Mouse (Mus musculus) forebrain, embryonic 10.5 days (tissue): ENCODE data around the gene Fbxo33. TPM values are rescaled to one million over a fixed set of nuclear protein-coding genes. Genes with fewer than 3 reads are reported as not detected.
A peak's percentile ranks its signal among the peaks of the same experiment; 100 is the strongest.

ENCODE experiments used
- DNase-seq: peaks from one replicate; pipeline ENCODE4 v3.0.0-alpha.2; 2017; ENCODE audit warnings: low spot score; ENCODE audit errors: extremely low spot score
- H3K27ac ChIP-seq: fragments of 300-500 bp; sonication (generic); 2 replicates; pipeline ENCODE4 v1.5.1; 2016; ENCODE audit warnings: mild to moderate bottlenecking
- H3K27me3 ChIP-seq: fragments of 300-500 bp; sonication (generic); 2 replicates; pipeline ENCODE4 v1.6.1; 2016; ENCODE audit warnings: mild to moderate bottlenecking; ENCODE audit not compliant: poor library complexity, severe bottlenecking
- H3K36me3 ChIP-seq: fragments of 300-500 bp; sonication (generic); replicated peaks from 2 replicates; pipeline ENCODE4 v1.6.1; 2016; ENCODE audit warnings: mild to moderate bottlenecking, moderate library complexity
- H3K4me1 ChIP-seq: fragments of 300-500 bp; sonication (generic); 2 replicates; pipeline ENCODE4 v1.6.1; 2016
- H3K4me3 ChIP-seq: fragments of 300-500 bp; sonication (generic); 2 replicates; pipeline ENCODE4 v1.5.1; 2016; ENCODE audit warnings: mild to moderate bottlenecking, moderate library complexity
- H3K9me3 ChIP-seq: fragments of 300-500 bp; sonication (generic); 2 replicates; pipeline ENCODE4 v1.6.1; 2016; ENCODE audit warnings: mild to moderate bottlenecking, moderate library complexity
- WGBS: fragments of 180-500 bp; shearing (Covaris S2); methylation state at CpG from one replicate; pipeline ENCODE4 v1.1.7; 2016; 5-methylcytosine and 5-hydroxymethylcytosine counted together
- polyA plus RNA-seq: library from polyadenylated mRNA; unstranded; fragments of >200 nt; fragmentation: Nextera tagmentation; extraction: Ambion mirVana; gene quantifications from 2 replicates; pipeline ENCODE4 v1.2.1, GENCODE M21; 2016

Gene Fbxo33
- polyA plus RNA-seq, 1 experiment from 2014 or later = 5.0 TPM

DNA sequence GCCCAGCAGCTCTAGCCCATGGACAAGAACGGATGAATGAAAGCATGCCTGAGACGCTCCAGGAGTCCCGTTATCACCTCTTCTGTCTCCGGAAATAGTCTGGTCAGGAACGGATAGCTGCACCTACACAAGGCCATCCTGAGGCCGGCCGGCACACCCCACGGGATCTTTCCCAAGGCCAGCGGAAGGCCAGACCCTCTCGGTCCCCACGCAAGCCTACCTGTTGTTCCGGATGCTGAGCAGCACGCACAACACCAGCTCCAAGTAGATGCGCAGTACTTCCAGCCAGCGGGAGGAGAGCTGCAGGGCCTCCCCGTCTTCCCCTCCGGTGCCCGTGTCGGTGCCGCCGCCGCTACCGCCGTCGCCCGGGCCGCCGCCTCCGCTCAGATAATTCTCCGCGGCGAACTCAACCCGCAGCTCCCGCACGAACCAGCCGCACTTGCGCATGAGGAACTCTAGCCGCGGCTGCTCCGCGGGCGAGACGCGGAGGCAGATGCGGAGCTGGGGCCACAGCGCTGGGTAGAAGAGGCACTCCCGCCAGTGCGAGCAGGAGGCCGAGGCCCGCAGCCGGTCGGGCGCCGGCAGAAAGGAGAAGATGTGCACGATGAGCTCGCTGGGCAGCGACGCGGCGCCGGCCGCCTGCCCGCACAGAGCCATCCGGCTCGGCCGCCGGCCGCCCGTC lies 744 bp downstream of the Fbxo33 start:
- 2% methylated on average over 69 of the region's 69 CpGs for WGBS
- Histone ChIP-seq H3K27me3 (no peaks in the 10 kb centered on the region), H3K4me1 (peaks cover 14% of the 10 kb centered on the region), H3K36me3 (no peaks in the 10 kb centered on the region), H3K27ac (peak overlapping the region; percentile 96), H3K9me3 (no peaks in the 10 kb centered on the region), H3K4me3 (peak overlapping the region; percentile 84)
- DNase-seq = no peak

DNA sequence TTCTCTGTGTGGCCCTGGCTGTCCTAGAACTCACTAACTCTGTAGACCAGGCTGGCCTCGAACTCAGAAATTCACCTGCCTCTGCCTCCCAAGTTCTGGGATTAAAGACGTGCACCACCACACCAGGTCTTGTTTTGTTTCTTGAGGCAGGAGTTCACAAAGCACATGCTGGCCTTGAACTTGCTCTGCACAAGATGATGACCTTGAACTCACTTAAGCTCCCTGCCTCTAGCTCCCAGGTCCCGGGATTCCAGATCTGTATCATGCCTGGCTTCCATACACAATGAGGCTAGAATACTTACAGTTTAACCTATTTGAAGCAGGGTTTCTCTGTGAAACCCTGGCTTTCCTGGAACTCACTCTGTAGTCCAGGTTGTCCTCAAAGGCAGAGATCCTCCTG lies 2.2 kb downstream of the Fbxo33 start:
- peaks cover 14% of the 10 kb centered on the region for H3K4me1 ChIP-seq
- no peaks in the 10 kb centered on the region; the same call in 1 of the 2 replicates for H3K9me3 ChIP-seq
- no peak for DNase-seq
- H3K4me3 ChIP-seq = peak overlapping the region; percentile 84; the same call in 1 of the 2 replicates
- H3K27ac ChIP-seq = no peak overlapping the region
- 84% methylated on average over 3 of the region's 3 CpGs for WGBS
- no peaks in the 10 kb centered on the region for H3K27me3 ChIP-seq
- H3K36me3 ChIP-seq = peaks cover 8% of the 10 kb centered on the region

DNA sequence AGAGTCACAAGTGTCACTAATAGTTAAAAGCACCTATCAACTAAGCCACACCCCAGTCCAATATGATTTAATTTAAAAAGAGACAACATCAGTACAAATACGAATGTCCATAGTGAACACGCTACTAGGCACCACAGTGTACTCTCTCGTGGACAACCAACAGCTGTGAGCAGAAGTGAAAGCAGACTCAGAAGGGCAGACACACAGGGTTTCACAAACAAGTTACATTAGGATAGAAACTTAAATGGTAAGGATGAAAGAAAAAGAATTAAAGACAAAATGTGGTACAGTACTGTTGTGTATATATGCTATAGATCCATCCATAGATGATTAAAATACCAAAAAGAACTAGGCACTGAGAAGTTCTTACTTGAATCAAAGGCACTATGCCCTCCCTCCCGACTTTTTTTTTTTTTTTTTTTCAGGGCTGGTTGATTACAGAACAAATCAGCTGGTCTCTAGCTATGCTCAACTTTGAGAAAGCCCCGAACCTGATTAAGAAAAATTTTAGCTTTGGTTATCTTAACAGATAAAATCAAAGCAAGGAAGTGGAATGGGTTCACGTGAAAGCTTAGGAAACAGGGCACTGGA lies 2.8 kb downstream of the Fbxo33 start:
- Histone ChIP-seq H3K9me3 (peaks cover under 1% of the 10 kb centered on the region; the same call in 1 of the 2 replicates), H3K4me1 (peaks cover 14% of the 10 kb centered on the region), H3K36me3 (peaks cover 14% of the 10 kb centered on the region), H3K27ac (no peak overlapping the region), H3K4me3 (no peak overlapping the region), H3K27me3 (no peaks in the 10 kb centered on the region)
- WGBS = 88% methylated on average over 6 of the region's 6 CpGs
- DNase-seq = no peak

DNA sequence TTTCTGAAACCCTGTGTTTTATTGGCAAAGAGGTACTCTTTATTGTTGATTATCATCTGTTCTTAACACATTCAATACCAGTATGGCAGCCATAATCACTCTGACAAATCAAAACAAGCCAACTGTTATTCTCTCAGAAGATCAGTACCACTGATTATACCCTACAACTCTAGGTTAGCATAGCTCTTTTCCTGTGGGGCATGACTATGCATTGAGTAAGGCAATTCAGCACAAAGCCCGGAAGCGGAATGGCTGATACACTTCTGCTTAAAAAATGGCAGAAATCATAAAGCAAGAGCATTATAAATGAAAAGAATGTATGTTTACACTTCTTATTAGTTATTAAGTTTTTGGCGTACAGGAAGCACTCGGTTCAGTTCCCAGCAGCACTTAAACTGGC lies 3.3 kb downstream of the Fbxo33 start:
- 94% methylated on average over 4 of the region's 4 CpGs for WGBS
- H3K27ac ChIP-seq = no peak overlapping the region
- no peak for DNase-seq

DNA sequence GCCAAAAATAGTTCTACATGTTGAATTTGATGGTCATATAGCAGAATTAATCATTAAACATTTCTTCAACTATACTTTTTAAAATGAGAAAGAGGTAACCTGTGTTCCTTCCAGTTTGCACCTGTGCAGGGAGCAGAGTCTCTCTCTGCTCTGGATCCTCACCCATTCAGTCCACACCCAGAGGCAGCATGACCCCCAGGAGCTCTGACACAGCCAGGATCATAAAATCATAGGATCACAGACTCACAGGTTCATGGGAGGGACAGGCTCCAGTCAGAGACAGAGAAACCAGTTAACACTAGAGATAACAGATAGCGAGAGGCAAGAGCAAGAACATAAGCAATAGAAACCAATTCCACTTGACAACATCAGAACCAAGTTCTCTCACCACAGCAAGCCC lies 11.7 kb downstream of the Fbxo33 start:
- Histone ChIP-seq H3K27ac (no peak overlapping the region), H3K9me3 (peaks cover 6% of the 10 kb centered on the region; the same call in 1 of the 2 replicates), H3K4me3 (no peak overlapping the region), H3K4me1 (no peaks in the 10 kb centered on the region), H3K36me3 (peaks cover 47% of the 10 kb centered on the region), H3K27me3 (no peaks in the 10 kb centered on the region)
- DNase-seq = no peak
- 100% methylated on average over 1 of the region's 1 CpGs for WGBS

More for the DNA sequence above, 3.3 kb downstream of the Fbxo33 start:
- peaks cover 14% of the 10 kb centered on the region for H3K4me1 ChIP-seq
- no peak overlapping the region for H3K4me3 ChIP-seq
- H3K27me3 ChIP-seq = no peaks in the 10 kb centered on the region
- peaks cover 20% of the 10 kb centered on the region for H3K36me3 ChIP-seq
- peaks cover 6% of the 10 kb centered on the region; the same call in 1 of the 2 replicates for H3K9me3 ChIP-seq

DNA sequence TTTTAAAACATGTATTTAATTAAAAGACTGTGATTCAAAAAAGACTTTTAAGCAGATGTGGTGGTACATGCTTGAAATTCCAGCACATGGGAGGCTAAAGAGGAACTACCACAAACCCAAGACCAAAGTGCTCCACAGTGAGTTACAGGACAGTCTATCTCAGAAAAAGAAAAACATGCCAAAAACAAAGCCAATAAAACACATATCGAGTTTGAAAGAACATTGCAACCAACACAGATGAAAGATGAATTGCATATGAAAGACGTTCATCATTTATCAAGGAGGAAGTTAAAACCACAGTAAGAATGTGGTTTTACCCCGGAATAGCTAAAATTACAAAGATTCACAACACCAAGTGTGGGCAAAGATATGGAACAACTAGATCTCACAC lies 12.5 kb downstream of the Fbxo33 start:
- WGBS = 95% methylated on average over 3 of the region's 3 CpGs
- H3K9me3 ChIP-seq = peaks cover 6% of the 10 kb centered on the region; the same call in 1 of the 2 replicates
- no peak overlapping the region for H3K27ac ChIP-seq
- DNase-seq = no peak
- H3K4me3 ChIP-seq = no peak overlapping the region
- no peaks in the 10 kb centered on the region for H3K27me3 ChIP-seq
- H3K4me1 ChIP-seq = no peaks in the 10 kb centered on the region
- peaks cover 46% of the 10 kb centered on the region for H3K36me3 ChIP-seq

DNA sequence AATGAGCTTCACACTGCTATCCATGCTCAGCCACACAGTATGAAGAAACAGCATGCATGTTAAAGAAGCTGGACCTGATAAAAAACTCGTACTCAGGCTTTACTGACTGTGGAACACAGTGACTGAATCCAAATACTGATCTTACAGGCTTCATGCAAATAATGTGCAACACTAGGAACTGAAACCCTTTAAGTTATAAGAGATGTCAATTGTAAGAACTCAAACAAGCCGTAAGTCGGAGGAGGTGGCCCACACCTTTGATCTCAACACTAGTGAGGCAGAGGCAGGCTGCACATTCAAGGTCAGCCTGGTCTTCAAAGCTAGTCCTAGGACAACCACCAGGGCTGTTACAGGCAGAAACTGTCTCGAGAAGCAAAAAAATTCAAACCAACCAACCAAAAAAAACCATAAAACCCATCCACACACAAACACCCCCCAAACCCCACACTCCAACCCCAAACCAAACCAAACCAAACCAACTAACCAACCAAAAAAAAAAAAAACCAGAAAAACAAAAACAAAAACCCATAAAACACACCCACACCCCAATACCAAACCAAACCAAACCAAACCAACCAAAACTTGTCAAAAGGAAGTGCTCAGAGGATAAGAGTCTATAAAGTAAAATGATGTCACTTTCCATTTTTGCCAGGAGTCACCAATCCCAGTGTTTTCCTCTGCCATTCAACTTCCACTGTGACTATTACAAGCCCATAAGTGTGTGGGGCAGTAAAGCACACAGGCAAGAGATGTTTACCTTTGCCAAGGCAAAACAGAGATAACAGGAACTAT lies 13.1 kb downstream of the Fbxo33 start:
- 90% methylated on average over 4 of the region's 4 CpGs for WGBS

DNA sequence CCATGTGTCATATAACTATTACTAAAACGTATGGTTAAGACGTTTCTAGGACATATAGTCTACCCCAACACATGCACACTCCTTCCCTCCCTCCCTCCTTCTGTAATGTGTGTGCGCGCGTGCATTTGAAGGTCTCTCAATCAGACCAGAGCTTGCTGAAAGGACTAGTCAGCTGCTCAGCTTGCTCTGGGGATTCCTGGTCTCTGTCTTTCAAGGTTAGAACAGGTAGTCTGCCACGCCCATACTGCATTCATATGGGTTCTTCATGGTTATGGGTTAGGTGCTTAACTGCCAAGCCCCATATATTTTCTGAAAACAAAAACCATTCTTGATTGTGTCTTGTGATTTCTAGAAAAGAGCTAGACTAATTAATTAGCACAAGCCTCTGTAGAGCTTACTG lies 14.0 kb downstream of the Fbxo33 start:
- Histone ChIP-seq H3K9me3 (no peaks in the 10 kb centered on the region; the same call in 1 of the 2 replicates), H3K4me3 (no peak overlapping the region), H3K36me3 (peaks cover 42% of the 10 kb centered on the region), H3K4me1 (no peaks in the 10 kb centered on the region), H3K27ac (no peak overlapping the region), H3K27me3 (no peaks in the 10 kb centered on the region)
- DNase-seq = no peak
- 94% methylated on average over 6 of the region's 6 CpGs for WGBS

More for the DNA sequence above, 13.1 kb downstream of the Fbxo33 start:
- H3K9me3 ChIP-seq = peaks cover 1% of the 10 kb centered on the region; the same call in 1 of the 2 replicates
- no peak for DNase-seq
- no peaks in the 10 kb centered on the region for H3K27me3 ChIP-seq
- H3K4me3 ChIP-seq = no peak overlapping the region
- no peaks in the 10 kb centered on the region for H3K4me1 ChIP-seq
- H3K36me3 ChIP-seq = peaks cover 42% of the 10 kb centered on the region
- H3K27ac ChIP-seq = no peak overlapping the region

DNA sequence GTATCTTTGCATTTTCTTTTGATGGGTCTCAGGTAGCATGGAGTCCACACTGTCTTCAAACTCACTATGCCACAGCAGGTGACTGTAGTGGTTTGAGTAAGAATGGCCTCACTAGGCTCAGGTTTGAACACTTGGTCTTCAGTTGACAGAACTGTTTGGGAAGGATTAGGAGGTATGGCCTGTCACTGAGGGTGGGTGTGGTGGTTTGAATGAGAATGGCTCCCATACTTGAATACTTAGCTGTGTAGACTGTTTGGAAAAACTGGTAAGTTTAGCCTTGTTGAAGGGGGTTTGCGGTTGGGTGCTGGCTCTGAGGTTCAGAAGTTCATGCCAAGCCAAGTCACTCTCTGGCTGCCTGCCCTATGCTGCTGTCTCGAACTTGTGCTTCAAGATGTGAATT lies 20.2 kb downstream of the Fbxo33 start:
- Histone ChIP-seq H3K27ac (no peak overlapping the region), H3K9me3 (no peaks in the 10 kb centered on the region), H3K36me3 (peaks cover 56% of the 10 kb centered on the region), H3K27me3 (no peaks in the 10 kb centered on the region), H3K4me1 (no peaks in the 10 kb centered on the region), H3K4me3 (no peak overlapping the region)
- no peak for DNase-seq
- WGBS = 94% methylated on average over 2 of the region's 2 CpGs

DNA sequence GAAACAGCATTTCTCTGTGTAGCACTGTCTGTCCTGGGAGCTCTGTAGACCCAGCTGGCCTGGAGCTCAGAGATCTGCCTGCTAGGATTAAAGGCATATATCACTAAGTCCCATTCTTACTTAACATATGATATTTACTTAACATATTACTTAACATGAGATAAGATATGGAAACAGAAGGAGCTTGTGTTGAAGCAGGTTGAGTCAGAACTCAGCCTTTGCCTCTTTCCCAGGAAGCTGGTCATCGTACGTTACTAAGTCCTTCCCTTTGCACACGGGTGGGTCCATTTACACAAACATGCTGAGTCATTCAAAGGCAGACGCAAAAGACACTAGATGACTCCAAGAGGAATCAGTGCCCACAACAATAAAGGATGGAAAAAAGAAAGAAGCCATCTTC lies 20.8 kb downstream of the Fbxo33 start:
- no peak for DNase-seq

DNA sequence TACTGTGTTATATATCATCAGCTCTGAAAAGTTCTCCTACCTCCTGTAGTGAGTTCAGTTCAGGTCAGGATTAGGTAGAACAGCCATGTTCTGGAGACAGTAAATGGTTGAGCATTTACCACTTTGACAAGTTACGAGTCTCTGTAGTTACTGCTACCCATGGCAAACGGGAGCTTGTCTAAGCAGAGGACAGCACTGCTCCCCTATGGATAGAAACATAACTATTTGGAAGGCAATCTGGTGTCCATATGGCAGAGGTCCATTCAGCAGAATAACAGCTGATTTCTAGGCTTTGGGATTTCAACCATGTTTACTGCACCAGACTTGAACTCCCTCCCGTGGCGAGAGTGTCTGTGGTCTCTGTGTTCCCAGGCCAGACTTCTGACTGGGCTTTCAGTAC lies 23.6 kb downstream of the Fbxo33 start:
- Histone ChIP-seq H3K27me3 (no peaks in the 10 kb centered on the region), H3K27ac (no peak overlapping the region), H3K36me3 (peaks cover 41% of the 10 kb centered on the region), H3K4me1 (no peaks in the 10 kb centered on the region), H3K4me3 (no peak overlapping the region), H3K9me3 (no peaks in the 10 kb centered on the region)
- 93% methylated on average over 4 of the region's 4 CpGs for WGBS
- no peak for DNase-seq

More for the DNA sequence above, 20.8 kb downstream of the Fbxo33 start:
- Histone ChIP-seq H3K36me3 (peaks cover 50% of the 10 kb centered on the region), H3K9me3 (no peaks in the 10 kb centered on the region), H3K27me3 (no peaks in the 10 kb centered on the region), H3K4me1 (no peaks in the 10 kb centered on the region), H3K27ac (no peak overlapping the region), H3K4me3 (no peak overlapping the region)
- 93% methylated on average over 4 of the region's 4 CpGs for WGBS

DNA sequence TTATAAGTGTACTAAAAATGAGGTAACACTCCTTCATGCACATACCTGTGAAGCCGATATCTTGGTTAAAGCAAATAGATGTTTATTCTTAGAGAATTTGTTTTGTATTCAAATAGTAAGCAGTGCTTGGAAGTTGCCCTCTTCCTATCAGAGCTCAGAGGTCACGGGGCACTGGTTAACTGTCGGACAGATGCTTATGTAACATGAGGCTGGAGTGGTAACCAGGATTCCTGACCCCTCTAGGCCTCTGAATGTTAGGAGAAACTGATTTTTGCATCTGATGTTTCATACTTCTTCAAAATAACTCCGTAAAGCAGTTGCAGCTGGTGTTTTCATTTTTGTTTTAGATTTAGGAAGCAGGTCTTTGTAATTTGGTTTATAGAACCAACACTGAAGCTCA lies 24.5 kb downstream of the Fbxo33 start:
- Histone ChIP-seq H3K36me3 (peaks cover 41% of the 10 kb centered on the region), H3K4me1 (no peaks in the 10 kb centered on the region), H3K4me3 (no peak overlapping the region), H3K27ac (no peak overlapping the region), H3K9me3 (no peaks in the 10 kb centered on the region), H3K27me3 (no peaks in the 10 kb centered on the region)
- WGBS = 89% methylated on average over 4 of the region's 4 CpGs
- DNase-seq = no peak
